Mouse (Mus musculus) spleen, embryonic (tissue): ENCODE measurements around the gene Gm42715.
"Not testable (repeated sequence)": the region's sequence is repeated elsewhere in the genome, so short reads cannot be mapped to it uniquely, and the experiment has no call there.

ENCODE experiments used
- CTCF ChIA-PET: fragments of 350-600 bp; sonication (Branson Sonifier 250); formaldehyde crosslinking; loops from one replicate; lab custom pipeline; 2022; lab: Charles Lee

The Gm42715 gene

DNA sequence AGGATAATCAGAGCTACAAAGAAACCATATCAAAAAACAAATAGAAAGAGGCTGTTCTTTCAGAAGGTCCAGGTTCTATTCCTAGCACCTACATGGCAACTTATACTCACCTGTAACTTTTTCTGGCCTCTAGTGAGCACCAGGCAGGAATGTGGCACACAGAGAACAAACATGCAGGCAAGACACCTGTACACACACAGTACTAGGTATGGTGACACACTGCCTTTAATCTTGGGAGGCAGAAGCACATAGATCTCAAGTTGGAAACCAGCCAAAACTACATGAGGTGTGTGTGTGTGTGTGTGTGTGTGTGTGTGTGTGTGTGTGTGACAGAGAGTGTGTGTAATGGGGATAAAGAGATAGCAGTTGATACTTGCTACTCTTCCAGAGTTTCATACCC lies 24.7 kb upstream of the Gm42715 start:
- CTCF ChIA-PET = interaction anchor here (0.7 kb wide), 1 partner anchor 1334 kb away, joined by 5 read pairs; no protein-coding TSS in a partner anchor

DNA sequence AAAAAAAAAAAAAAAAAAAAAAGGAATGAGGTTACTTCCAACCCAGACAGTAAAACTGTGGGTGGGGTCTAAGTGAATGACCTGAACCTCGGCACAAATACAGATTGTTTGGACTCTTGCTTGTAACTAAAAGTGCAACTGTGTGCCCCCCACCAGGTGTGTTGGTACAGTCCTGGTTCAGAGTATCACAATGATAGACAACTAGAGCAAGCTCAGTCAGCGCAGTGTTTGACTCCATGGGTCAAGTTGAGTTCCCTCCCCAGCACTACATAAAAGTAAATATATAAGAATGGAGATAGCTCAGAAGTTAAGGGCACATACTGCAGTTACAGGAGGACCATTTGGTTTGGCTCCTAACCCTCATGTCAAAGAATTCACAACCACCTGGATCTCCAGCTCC lies 22.0 kb upstream of the Gm42715 start:
- CTCF ChIA-PET = interaction anchor here (0.6 kb wide), 1 partner anchor 63 kb away, joined by 20 read pairs; no protein-coding TSS in a partner anchor

DNA sequence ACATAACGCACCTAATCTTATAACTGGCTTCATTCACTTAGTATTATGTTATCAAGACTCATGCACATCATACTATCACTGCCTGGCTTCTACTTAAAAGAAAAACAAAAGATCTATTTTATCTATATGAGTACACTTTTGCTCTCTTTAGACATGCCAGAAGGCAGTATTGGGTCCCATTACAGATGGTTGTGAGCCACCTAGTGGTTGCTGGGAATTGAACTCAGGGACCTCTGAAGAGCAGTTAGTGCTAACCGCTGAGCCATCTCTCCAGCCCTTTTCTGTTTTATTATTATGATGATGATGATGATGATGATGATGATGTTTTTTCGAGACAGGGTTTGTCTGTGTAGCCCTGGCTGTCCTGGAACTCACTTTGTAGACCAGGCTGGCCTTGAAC lies 21.0 kb upstream of the Gm42715 start:
- CTCF ChIA-PET = no interaction called here

- CTCF ChIA-PET = no interaction called here
These were observed 11.1 kb upstream of the Gm42715 start for GRCm38 (mm10) chr7:127508291-127508690.

DNA sequence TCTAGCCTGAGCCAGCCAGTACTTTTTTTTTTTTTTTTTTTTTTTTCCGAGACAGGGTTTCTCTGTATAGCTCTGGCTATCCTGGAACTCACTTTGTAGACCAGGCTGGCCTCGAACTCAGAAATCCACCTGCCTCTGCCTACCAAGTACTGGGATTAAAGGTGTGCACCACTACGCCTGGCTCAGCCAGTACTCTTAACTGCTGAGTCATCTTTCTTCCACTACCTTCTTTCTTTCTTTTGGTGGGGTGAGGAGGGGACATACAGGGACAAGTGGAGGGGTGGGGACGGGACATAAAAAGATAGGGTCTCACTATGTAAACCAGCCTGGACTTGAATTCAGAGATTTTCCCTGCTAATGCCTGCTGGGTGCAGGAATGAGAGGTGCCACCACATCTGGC lies 9.6 kb upstream of the Gm42715 start:
- CTCF ChIA-PET = not testable (repeated sequence)

DNA sequence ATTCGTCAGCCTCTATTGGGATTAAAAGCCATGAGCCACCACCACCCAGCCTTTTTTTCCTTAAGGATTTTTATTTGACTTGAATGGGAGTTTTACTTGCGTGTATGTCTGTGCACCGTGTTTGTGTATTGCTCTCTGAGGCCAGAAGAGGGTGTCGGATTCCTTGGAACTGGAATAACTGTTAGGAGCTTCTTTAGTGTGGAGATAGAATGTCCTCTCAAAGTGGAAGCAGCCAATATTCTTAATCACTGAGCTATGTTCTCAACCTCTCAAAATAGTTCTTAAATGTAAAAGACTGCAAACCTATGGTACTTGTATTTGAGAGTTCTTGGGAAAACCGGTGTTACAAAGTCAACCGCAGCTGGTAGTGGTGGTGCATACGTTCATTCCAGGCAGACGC lies 8.1 kb upstream of the Gm42715 start:
- CTCF ChIA-PET = no interaction called here

- CTCF ChIA-PET = no interaction called here
These were observed 7.6 kb upstream of the Gm42715 start, which contains the start of gene Srcap for GRCm38 (mm10) chr7:127511808-127512230. Srcap (plus strand) TSS chr7:127511983.

GRCm38 (mm10) chr7:127512231-127513015 lies 7.0 kb upstream of the Gm42715 start:
- CTCF ChIA-PET = no interaction called here

DNA sequence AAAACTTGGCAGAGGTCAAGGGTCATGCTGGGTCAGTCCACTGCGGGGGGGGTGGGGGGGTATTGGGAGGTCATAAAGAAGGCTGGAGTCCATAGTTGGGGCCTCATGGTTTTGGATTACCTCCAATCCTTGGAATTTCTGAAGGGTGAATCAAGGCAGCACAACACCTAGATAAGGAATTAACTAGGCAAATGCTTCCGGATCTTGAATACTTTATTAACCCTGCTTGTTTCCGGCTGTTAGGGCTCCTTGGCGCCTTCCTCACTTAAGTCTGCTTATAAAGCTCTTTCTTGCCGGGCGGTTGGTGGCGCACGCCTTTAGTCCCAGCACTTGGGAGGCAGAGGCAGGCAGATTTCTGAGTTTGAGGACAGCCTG lies 6.4 kb upstream of the Gm42715 start:
- CTCF ChIA-PET = interaction anchor here (0.6 kb wide), 1 partner anchor 15 kb away, joined by 3 read pairs; no protein-coding TSS in a partner anchor

DNA sequence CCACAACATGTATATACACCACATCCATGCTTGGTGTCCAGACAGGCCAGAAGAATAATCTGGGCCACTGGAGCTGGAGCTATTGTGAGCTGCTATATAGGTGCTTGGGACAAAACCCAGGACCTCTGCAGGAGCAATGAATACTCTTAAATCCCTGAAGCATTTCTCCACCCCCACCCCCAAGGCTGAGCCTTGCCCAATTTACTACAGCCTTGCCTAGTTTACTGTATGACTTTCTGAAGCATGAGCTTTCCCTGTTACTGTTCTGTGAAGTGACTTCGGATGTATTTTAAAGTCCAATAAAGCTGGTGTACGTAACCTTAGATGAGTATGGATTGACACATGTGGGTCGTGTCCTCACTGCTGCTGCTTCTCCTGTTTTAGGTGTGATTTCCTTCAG lies 5.6 kb upstream of the Gm42715 start:
- CTCF ChIA-PET = no interaction called here

- CTCF ChIA-PET = no interaction called here
These were observed 3.5 kb upstream of the Gm42715 start for GRCm38 (mm10) chr7:127515846-127516245.

DNA sequence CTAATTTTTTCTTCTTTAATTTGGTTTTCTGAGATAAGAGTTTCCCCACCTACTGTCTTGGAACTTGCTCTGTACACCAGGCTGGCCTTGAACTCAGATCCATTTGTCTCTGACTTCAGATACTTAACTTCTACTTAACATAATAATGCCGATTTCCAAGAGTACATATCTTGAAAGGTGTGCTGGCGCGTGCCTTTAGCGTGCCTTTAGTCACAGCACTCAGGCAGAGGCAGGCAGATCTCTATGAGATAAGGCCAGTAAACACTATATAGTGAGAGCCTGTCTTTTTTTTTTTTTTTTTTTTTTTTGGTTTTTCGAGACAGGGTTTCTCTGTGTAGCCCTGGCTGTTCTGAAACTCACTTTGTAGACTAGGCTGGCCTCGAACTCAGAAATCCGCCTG lies 3.0 kb upstream of the Gm42715 start:
- CTCF ChIA-PET = no interaction called here

GRCm38 (mm10) chr7:127541671-127542070 lies 22.3 kb downstream of the Gm42715 start:
- CTCF ChIA-PET = no interaction called here

DNA sequence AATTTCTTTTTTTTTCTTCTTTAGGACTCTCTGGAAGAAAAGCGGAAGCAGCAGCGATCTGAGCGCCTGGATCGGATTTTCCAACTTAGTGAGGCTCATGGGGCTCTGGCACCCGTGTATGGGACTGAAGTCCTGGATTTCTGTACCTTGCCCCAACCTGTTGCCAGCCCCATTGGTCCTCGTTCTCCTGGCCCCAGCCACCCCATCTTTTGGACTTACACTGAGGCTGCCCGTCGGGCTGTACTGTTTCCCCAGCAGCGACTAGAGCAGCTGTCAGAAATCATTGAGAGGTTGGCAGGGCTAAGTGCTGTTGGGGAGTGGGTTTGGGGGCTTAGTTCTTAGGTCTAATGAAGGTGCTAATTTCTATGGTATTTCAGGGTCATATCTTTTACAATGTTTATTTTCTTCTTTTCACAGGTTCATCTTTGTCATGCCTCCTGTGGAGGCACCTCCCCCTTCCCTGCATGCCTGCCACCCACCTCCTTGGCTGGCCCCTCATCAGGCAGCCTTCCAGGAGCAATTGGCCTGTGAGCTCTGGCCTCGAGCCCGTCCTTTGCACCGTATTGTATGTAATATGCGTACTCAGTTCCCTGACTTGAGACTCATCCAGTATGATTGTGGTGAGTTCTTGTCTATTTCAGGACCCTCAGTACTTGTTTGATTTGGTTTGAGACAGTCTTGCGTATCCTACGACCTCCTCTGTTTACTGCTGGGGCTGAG lies 29.9 kb downstream of the Gm42715 start:
- CTCF ChIA-PET = no interaction called here

GRCm38 (mm10) chr7:127551558-127551957 lies 32.2 kb downstream of the Gm42715 start:
- CTCF ChIA-PET = interaction anchor here (0.6 kb wide), 1 partner anchor 91 kb away, joined by 3 read pairs; no protein-coding TSS in a partner anchor

DNA sequence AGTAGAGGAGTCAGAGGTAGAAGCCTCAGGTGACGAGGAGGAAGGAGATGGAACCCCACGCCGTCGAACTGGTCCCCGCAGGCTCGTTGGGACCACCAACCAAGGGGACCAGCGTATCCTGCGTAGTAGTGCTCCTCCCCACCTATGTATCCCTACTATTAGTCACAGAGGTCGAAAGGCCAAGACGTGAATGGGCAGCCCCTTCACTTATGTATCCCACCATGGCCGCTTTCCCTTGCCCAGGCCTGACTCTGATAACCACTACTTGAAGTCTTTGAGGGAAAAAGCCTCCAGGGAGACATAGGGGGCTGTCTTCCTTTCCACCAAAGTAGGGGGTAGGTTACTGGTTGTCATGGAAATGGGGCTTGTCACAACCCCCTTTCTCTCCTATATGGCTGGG lies 41.2 kb downstream of the Gm42715 start:
- CTCF ChIA-PET = interaction anchor here (0.7 kb wide), 1 partner anchor 63 kb away, joined by 20 read pairs; no protein-coding TSS in a partner anchor

DNA sequence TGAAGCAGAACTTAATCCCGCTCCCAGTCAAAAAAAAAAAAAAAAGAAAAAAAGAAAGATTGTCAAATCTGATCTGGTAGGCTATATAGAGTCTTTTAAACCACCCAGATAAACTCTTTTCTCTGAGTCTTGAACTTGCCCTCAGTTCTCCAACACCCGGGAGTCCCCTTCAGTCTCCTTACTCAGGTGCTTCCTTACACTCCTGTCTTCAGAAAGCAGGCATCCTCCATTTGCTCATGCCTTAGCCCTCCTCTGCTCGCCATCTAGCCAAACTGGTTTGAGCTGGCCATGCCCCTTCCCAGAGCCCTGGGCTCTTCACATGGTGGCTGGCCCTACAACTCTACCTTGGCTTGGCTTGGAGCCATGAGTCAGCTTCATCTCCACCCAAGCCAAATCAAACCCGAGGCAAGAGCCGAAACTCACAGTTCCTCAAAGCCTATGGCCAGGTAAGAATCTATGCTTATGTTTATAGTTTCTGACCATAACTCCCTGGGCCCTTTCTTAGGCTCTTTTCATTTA lies 42.0 kb downstream of the Gm42715 start, which contains the start of gene Tmem265:
TSS of gene Tmem265 (plus strand) at position 51 of the 519 bp plus-strand sequence.
- CTCF ChIA-PET = no interaction called here

- CTCF ChIA-PET = interaction anchor here (0.5 kb wide), 1 partner anchor 1319 kb away, joined by 3 read pairs; no protein-coding TSS in a partner anchor
These were observed 45.2 kb downstream of the Gm42715 start for GRCm38 (mm10) chr7:127564381-127565150.

DNA sequence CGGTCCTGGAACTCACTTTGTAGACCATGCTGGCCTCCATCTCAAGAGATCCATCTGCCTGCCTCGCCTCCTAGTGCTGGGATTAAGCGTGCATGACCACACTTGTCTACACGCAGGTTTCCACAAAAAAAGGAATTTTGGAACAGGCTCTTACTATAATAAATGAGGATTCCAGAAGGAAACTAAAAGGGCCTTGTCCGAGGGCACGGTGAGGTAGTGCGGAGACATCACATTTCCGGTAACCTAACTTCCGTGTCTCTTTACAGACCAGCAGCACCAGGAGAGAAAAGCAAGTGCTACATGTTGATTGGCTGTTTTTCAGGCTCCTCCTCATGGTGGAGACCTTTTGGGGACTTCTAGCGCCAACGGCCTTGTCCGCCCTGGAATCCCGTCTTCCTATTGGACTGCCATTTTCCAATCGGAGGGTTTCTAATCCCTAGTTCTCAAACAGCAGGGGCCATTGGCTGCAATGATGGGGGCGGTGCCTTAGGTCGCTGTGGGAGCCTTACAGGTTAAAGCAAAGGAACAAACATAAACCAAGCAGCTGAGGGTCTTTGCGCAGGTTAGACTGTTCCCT lies 53.6 kb downstream of the Gm42715 start, which contains the start of gene Phkg2:
TSS of gene Phkg2 (plus strand) at position 446 of the 577 bp plus-strand sequence.
- CTCF ChIA-PET = no interaction called here

DNA sequence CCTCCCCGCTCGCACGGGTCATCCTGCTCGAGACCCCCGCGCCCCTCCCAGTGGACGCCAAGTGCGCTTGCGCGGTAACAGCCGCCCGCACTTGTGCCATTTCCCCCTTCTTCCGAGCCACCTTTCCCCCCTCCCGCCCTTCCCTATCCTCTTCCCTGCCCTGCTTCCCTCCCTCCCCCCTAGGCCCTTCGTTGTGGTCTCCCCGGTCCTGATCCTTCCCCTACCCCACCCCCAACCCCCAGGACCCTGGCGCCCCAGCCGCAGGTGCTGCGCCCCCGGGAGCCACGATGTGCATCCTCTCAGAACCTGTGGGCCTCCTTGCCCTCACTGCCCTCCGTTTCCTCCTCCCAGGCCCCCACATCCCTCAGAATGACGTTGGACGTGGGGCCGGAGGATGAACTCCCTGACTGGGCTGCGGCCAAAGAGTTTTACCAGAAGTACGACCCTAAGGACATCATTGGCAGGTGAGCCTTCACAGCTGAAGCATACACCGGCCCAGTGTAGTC lies 54.2 kb downstream of the Gm42715 start:
- CTCF ChIA-PET = no interaction called here

- CTCF ChIA-PET = no interaction called here
These were observed 54.7 kb downstream of the Gm42715 start for GRCm38 (mm10) chr7:127574115-127574514.
